Mouse (Mus musculus): ENCODE data around the gene Ttc36.
"Not testable (repeated sequence)": the region's sequence is repeated elsewhere in the genome, so short reads cannot be mapped to it uniquely, and the experiment has no call there.

Gene Ttc36

DNA sequence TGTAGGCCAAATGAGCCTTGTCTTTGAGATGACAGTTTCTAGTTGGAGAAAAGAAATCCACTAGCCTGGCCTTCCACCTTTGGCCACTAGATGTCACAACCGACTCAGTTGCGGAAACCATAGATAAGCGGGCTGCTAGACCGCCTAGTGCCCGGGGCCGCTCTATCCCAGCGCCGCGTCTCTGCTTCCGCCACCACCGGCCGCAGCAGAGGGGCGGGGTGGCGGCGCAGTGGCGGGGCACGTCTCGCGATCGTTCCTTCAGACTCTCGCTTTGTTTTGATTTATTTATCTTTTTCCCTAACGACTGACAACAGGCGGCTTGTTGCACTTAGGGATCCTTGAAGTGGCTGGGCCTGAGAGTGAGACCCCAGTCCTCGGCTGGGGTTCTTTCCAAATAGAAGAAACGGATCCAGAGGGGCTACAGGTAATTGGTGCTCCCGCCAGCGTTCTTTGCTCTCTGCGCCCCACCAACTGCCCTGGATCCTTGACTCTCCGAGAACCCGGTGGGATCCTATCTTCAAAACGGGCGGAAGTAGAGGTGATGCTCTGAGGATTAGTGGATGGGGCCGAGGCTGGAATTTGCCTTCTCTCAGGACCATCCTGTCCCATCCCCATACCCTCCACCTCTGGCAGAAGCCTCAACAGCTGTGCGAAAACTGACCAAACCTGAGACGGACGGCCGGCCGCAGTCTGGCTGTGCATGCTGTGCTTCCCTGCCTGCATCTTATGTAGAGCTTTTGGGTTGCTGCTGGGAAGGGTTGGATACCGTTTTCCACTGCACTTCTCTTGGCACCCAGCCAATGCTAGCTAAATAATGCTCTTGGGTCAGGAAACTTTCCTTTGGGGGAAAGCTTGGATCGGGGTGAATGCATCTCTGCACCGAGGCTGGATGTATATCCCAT is 29.9 kb downstream of the Ttc36 start:
- DNase-seq (ENCODE audit: low read depth, low spot score): peak; percentile 89

- DNase-seq (ENCODE audit: low read depth, low spot score): no peak
These were observed 30.5 kb downstream of the Ttc36 start for GRCm38 (mm10) chr9:44772392-44772749.

GRCm38 (mm10) chr9:44771376-44771775 is 31.5 kb downstream of the Ttc36 start:
- DNase-seq (ENCODE audit: low read depth, low spot score): no peak

GRCm38 (mm10) chr9:44768029-44768394 is 34.9 kb downstream of the Ttc36 start:
- DNase-seq (ENCODE audit: low read depth, low spot score): not testable (repeated sequence)

DNA sequence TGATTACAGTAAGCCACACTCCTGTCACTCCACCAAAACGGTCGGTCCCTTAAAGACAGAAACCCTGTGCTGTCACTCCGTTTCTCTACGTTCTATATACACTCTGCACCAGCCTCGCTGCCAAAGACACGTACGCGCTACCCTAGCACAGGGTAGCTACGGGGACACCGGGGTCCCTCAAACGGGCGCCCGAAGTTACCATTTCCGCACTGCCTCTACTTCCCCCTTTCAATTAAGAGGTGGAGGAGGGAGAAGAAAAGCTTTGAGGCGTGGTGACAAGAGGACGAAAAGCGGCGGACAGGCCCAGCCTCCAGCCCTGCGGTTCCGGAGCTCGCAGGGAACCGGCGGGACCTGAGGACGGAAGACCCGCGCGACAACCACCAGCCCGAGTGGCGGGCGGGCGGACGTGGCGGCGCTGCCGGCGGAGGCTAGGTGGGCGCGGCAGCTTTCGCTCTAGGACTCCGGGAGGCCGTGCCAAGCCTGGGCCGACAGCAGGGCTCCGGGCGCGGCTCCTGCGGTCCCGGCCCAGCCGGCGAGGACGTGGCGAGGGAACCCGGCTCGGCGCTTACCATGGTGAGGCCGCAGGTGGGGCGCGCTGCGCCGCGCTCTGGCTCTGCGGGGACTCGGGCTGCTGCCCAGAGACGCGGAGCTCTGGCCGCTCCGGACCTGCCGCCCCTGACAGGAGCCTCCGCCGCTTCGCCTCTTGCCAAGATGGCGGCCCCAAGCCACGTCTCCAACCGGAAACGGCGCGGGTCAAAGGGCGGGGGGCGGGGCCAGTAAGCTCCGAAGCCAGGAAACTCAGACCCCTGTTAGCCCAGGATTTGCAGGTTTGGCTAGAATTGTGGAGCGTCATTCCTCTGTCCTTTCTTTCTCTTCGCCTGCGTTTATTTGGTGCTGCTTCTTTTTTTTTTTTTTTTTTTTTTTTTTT is 35.5 kb downstream of the Ttc36 start, which contains the start of the genes Arcn1 and Ift46:
Gene Arcn1 (minus strand): TSS at position 745 of the 928 bp plus-strand sequence.
Gene Ift46 (plus strand): TSS at position 808 of the 928 bp plus-strand sequence.
- peak; percentile 76 for DNase-seq (ENCODE audit: low read depth, low spot score)

- DNase-seq (ENCODE audit: low read depth, low spot score): no peak
These were observed 42.0 kb downstream of the Ttc36 start for GRCm38 (mm10) chr9:44760873-44761272.

Measured in WW6 (cell line).